Mouse (Mus musculus): Measurements from ENCODE around the gene Trappc3.

Gene Trappc3

DNA sequence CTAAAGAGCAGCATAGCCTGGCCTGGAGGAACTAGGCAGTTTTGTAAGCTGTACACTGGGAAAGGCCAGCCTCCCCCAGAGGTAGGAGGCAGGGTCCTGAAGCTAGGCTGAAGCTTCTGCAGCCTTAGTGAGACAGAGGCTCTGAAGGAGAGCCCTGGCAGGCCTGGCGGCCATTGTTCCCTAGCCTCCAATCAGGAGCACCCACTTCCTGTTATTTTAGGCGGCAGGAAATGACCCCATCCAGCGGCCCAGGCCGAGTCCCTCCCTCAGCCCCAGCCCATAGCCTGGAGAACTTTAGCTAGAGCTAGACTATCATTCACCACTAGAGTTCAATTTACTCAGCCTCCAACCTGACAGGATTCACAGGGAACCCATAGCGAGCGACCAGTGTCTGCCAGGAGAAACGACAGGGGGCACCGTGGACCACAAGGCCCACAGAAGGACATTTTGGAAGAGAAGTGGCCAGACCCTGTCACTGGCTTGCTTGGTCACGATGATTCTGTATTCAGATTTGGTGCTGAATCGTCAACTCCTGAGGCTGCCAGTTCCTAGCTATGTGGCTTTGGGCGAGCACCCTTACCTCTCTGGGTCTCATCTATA is 10.4 kb upstream of the Trappc3 start:
- no peak for DNase-seq

GRCm38 (mm10) chr4:126252411-126253237 is 9.5 kb upstream of the Trappc3 start:
- DNase-seq = no peak

- DNase-seq = no peak
Observed at GRCm38 (mm10) chr4:126253637-126254272, 8.4 kb upstream of the Trappc3 start.

DNA sequence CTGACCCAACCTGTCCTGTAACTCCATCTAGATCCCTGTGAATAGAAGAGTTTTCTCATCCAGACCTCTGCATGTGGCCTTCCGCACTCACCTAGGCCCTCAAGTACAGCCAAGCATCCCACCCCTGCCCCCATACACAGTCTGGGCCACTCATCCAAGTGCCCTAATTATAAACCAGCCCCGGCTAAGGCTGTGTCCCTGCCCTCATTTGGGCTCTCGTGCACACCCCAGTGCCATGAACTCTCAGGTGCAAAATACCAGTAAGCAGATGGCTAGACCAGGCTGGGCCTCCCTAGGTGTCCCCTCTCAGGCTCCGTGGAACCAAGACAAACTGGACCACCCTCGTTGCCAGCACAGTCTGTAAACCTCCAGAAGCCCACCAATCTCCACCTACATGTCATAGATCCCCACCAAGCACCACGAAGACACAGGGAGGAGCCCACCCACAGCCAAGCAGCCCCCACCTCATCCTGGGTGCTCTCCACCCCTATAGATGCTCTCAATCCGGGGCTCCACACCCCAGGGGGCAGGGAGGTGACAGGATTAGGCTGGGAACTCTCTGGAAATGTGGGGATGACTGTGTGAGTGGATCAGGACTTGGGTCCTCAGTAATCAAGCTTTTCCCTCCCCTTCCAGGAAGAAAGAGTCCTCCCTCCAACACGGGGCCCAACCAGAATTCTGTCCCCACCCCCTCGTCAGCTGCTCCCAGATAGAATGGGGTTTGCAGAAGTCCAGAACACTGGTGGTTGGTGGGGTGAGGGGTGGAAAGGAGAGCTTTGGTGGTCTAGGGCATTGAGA is 7.6 kb upstream of the Trappc3 start:
- DNase-seq = no peak

DNA sequence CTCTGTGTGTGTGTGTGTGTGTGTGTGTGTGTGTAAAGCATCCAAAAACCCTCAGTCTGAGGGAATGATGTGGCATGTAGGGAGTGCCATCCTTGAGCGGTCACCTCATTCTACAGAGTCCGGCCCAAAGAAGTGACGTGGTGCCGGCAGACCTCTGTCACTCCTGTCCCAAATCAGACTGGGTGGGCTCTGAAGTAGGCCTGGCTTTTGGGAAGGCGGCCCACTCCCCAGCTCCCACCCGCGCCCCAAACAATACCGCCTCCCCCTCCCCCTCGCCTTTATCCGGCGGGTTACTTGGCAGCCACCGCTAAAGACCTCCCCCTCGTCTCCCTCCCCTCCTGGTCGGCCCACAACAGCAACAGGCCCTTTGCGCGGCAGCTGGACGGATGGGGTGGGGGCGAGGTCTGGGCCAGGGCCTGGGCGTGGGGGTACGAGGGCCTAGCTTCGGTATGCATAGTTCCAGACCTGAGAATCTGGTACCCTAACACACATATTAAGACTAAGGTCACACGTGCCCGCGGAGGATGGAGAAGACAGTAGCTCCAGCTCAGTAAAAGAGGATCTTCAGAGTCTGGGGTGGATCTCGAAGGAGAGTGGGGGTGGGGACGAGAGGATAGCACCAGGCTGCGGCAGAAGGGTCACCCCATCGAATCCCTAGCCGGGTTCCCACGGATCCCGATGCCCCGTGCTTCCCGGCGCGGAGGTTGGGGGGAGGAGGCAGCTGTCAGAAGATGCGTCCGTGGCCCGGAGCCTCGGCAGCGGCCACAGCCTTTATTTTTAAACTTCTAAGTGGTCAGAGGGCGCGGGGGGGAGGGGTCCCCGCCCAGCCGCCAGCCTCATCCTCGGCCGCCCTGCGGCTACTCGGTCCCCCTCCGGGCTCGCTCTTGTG is 6.8 kb upstream of the Trappc3 start:
- DNase-seq = peak; percentile 59

- peak; percentile 88 for DNase-seq
Observed at GRCm38 (mm10) chr4:126256131-126256791, 5.9 kb upstream of the Trappc3 start, which contains the start of gene Map7d1. Gene Map7d1 (minus strand): TSS chr4:126256343.

GRCm38 (mm10) chr4:126256967-126257881 is 4.9 kb upstream of the Trappc3 start:
- DNase-seq = no peak

- DNase-seq = no peak
Observed at GRCm38 (mm10) chr4:126259063-126259462, 3.1 kb upstream of the Trappc3 start.

DNA sequence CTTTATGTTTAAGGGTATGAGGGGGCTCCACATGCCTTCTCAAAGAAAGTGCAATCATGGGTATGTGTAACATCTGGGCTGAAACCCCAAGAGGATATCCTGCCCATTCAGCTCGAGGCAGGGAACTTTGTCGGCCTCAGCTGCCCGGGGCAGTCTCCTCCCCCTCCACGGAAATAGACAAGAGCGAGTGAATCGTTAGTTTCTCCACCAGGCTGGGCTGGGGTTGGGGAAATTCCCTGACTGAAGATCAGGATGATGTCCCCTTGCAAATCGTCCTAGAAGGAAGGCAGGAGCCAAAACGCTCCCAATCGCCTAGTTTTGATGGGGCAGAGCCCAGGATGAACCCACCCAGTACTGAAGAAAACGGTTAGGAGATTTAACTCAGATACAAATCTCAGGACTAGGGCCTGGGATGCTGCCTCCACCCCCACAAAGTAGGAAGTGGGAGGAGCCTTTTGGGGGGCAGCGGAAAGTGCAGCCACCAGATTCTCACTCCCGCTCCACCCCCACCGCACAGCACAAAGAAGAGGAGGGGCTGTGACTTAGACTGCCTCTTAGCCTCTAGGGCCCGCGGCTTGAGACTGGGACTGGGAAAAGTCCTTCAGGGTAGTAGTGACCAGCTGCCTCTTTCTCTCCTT is 2.5 kb upstream of the Trappc3 start:
- DNase-seq = peak; percentile 81

GRCm38 (mm10) chr4:126260520-126261201 is 1.5 kb upstream of the Trappc3 start:
- DNase-seq = peak; percentile 31

GRCm38 (mm10) chr4:126261266-126261665 is 859 bp upstream of the Trappc3 start:
- DNase-seq = no peak

DNA sequence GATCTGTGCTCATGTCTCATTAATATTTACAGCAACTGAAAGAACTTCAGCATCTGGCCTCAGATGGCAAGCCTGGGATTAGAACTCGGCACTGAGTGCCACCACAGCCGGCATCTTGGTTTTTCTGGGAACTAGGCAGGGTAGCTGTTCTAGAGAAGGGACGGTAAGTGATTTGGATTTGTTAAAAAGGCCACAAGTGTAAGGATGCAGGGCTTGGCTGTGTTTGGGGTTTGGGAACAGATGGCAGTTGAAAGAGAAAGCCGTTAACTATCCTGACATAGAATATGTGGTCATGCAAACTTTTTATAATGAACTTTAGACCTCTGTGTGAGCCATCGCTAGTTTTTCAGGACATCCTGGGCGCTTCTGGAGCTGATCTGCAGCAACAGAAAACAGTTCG is 450 bp upstream of the Trappc3 start:
- no peak for DNase-seq

GRCm38 (mm10) chr4:126269292-126269691 is 7.2 kb downstream of the Trappc3 start:
- no peak for DNase-seq

GRCm38 (mm10) chr4:126273753-126274152 is 11.6 kb downstream of the Trappc3 start:
- no peak for DNase-seq

GRCm38 (mm10) chr4:126275081-126275480 is 13.0 kb downstream of the Trappc3 start:
- DNase-seq = no peak

- no peak for DNase-seq
Observed at GRCm38 (mm10) chr4:126275681-126276131, 13.6 kb downstream of the Trappc3 start.

DNA sequence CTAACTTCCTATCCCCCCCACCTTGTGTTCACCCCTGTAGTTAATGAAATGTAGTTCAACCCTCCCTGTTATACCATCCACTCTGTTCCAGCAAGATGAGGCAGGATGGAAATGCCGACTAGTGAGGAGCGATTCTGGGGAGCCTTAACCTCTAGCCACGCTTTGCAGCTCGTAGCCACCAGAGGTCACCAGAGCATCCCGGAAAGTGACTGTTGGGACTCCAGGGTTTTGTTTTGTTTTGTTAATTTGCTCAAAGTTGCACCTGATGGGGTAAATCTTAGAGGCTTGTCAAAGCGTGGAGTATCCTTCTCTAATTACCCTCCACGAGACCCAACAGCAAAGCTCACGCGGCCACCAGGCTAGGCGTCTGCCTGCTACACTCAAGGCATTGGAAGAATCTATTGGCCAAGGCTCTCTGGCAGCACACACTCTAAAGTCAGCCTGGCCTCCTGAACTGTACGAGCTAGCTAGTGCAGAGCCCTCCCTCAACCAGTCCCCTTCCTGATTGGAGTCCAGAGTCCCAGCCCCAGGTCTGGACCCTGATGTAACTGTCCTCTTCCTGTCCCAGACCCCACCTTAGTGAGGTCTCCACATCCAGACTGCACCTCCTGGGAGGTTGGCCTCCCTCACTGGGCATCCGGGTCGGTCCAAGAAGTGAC is 15.9 kb downstream of the Trappc3 start:
- DNase-seq = peak; percentile 48

GRCm38 (mm10) chr4:126278565-126278915 is 16.4 kb downstream of the Trappc3 start:
- DNase-seq = no peak

DNA sequence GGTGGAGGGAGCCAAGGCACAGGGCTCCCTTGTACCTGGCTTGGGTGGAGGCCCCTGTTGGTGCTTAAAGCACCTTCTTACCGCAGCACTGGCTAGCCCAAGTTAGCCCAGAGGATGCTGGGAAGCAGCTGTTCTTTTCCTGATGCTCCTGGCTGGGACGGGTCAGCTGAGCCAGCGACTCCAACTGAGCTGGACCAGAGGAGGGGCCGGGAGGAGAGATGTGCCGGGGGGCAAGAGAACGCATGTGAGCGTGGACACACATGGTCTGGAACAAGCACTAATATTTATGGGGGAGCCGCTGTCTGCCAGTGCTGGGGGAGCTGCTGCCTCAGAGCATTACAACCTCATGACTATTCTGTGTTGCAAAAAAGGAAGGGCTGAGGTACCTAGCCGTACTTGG is 16.8 kb downstream of the Trappc3 start:
- no peak for DNase-seq

Data from thymus, postnatal 25 days (tissue).